Mouse (Mus musculus): ENCODE data around the gene Cda. TPM values are rescaled to one million over a fixed set of nuclear protein-coding genes. Genes with fewer than 3 reads are reported as not detected.

Cda gene
- polyA plus RNA-seq, 1 experiment from 2014 or later, result 6.5 TPM

GRCm38 (mm10) chr4:138395087-138395970 is 27.5 kb upstream of the Cda start:
- WGBS, result under 1% methylated on average over 100 of the region's 103 CpGs
- H3K36me3 ChIP-seq, result no peaks in the 10 kb centered on the region
- peak overlapping the region; percentile 50 for H3K27ac ChIP-seq (replicated peaks)
- peaks cover 36% of the 10 kb centered on the region for H3K4me1 ChIP-seq (replicated peaks)
- peaks cover 82% of the 10 kb centered on the region for H3K27me3 ChIP-seq
- H3K9ac ChIP-seq, result peak overlapping the region; percentile 60
- H3K4me2 ChIP-seq, result peak overlapping the region; percentile 94
- ATAC-seq (ENCODE audit: low FRiP score, low read depth), result peak; percentile 49; the same call in 1 of the 2 replicates
- H3K9me3 ChIP-seq, result no peaks in the 10 kb centered on the region
- peak overlapping the region; percentile 57 for H3K4me3 ChIP-seq

- peak overlapping the region; percentile 94 for H3K4me2 ChIP-seq
- no peak overlapping the region for H3K9ac ChIP-seq
- no peak for ATAC-seq (ENCODE audit: low FRiP score, low read depth)
These were observed 25.9 kb upstream of the Cda start for GRCm38 (mm10) chr4:138393703-138394102.

GRCm38 (mm10) chr4:138383789-138384188 is 16.0 kb upstream of the Cda start:
- H3K27me3 ChIP-seq, result no peaks in the 10 kb centered on the region
- no peak overlapping the region for H3K27ac ChIP-seq (replicated peaks)
- no peak for ATAC-seq (ENCODE audit: low FRiP score, low read depth)
- no peak overlapping the region for H3K4me3 ChIP-seq
- no peak overlapping the region for H3K4me2 ChIP-seq
- H3K4me1 ChIP-seq (replicated peaks), result peaks cover 16% of the 10 kb centered on the region
- no peaks in the 10 kb centered on the region for H3K36me3 ChIP-seq
- no peak overlapping the region for H3K9ac ChIP-seq
- WGBS, result 66% methylated on average over 4 of the region's 4 CpGs
- H3K9me3 ChIP-seq, result no peaks in the 10 kb centered on the region

More at GRCm38 (mm10) chr4:138393703-138394102, 25.9 kb upstream of the Cda start:
- WGBS, result 66% methylated on average over 7 of the region's 7 CpGs
- Histone ChIP-seq H3K9me3 (no peaks in the 10 kb centered on the region), H3K4me1 (replicated peaks) (peaks cover 36% of the 10 kb centered on the region), H3K27ac (replicated peaks) (no peak overlapping the region), H3K36me3 (no peaks in the 10 kb centered on the region), H3K4me3 (peak overlapping the region; percentile 57), H3K27me3 (peaks cover 73% of the 10 kb centered on the region)

- H3K27ac ChIP-seq (replicated peaks), result no peak overlapping the region
- no peak overlapping the region for H3K9ac ChIP-seq
- peaks cover 16% of the 10 kb centered on the region for H3K4me1 ChIP-seq (replicated peaks)
- no peak overlapping the region for H3K4me3 ChIP-seq
- no peaks in the 10 kb centered on the region for H3K36me3 ChIP-seq
- no peak overlapping the region for H3K4me2 ChIP-seq
- H3K9me3 ChIP-seq, result no peaks in the 10 kb centered on the region
- WGBS, result 77% methylated on average over 6 of the region's 6 CpGs
- no peak for ATAC-seq (ENCODE audit: low FRiP score, low read depth)
- no peaks in the 10 kb centered on the region for H3K27me3 ChIP-seq
These were observed 14.7 kb upstream of the Cda start for GRCm38 (mm10) chr4:138382462-138382861.

GRCm38 (mm10) chr4:138380132-138380689 is 12.4 kb upstream of the Cda start:
- no peaks in the 10 kb centered on the region for H3K36me3 ChIP-seq
- ATAC-seq (ENCODE audit: low FRiP score, low read depth), result peak; percentile 60; the same call in 1 of the 2 replicates
- 0 out of 2 replicates have a peak overlapping the region, but pooled peaks have one; percentile 43 for H3K27ac ChIP-seq (replicated peaks)
- 31% methylated on average over 10 of the region's 10 CpGs for WGBS
- H3K9me3 ChIP-seq, result no peaks in the 10 kb centered on the region
- peaks cover 16% of the 10 kb centered on the region for H3K4me1 ChIP-seq (replicated peaks)
- H3K27me3 ChIP-seq, result no peaks in the 10 kb centered on the region
- no peak overlapping the region for H3K4me3 ChIP-seq
- no peak overlapping the region for H3K4me2 ChIP-seq
- no peak overlapping the region for H3K9ac ChIP-seq

GRCm38 (mm10) chr4:138379091-138379840 is 11.5 kb upstream of the Cda start:
- Histone ChIP-seq H3K4me3 (no peak overlapping the region), H3K9me3 (no peaks in the 10 kb centered on the region), H3K4me2 (peak overlapping the region; percentile 23), H3K36me3 (no peaks in the 10 kb centered on the region), H3K27me3 (no peaks in the 10 kb centered on the region), H3K27ac (replicated peaks) (peak overlapping the region; percentile 43; the same call in 1 of the 2 replicates), H3K4me1 (replicated peaks) (peaks cover 16% of the 10 kb centered on the region), H3K9ac (no peak overlapping the region)
- 31% methylated on average over 14 of the region's 14 CpGs for WGBS
- peak; percentile 55; the same call in 1 of the 2 replicates for ATAC-seq (ENCODE audit: low FRiP score, low read depth)

- H3K36me3 ChIP-seq, result no peaks in the 10 kb centered on the region
- peaks cover 16% of the 10 kb centered on the region for H3K4me1 ChIP-seq (replicated peaks)
- 50% methylated on average over 6 of the region's 6 CpGs for WGBS
- H3K4me2 ChIP-seq, result no peak overlapping the region
- H3K27me3 ChIP-seq, result no peaks in the 10 kb centered on the region
- no peak overlapping the region for H3K9ac ChIP-seq
- H3K4me3 ChIP-seq, result no peak overlapping the region
- ATAC-seq (ENCODE audit: low FRiP score, low read depth), result no peak
- no peaks in the 10 kb centered on the region for H3K9me3 ChIP-seq
- no peak overlapping the region for H3K27ac ChIP-seq (replicated peaks)
These were observed 9.7 kb upstream of the Cda start for GRCm38 (mm10) chr4:138377526-138377925.

GRCm38 (mm10) chr4:138375117-138375516 is 7.3 kb upstream of the Cda start:
- H3K9me3 ChIP-seq, result no peaks in the 10 kb centered on the region
- 91% methylated on average over 3 of the region's 3 CpGs for WGBS
- no peak for ATAC-seq (ENCODE audit: low FRiP score, low read depth)
- H3K27me3 ChIP-seq, result no peaks in the 10 kb centered on the region
- no peaks in the 10 kb centered on the region for H3K36me3 ChIP-seq
- no peak overlapping the region for H3K4me2 ChIP-seq
- no peak overlapping the region for H3K4me3 ChIP-seq
- H3K27ac ChIP-seq (replicated peaks), result no peak overlapping the region
- H3K9ac ChIP-seq, result no peak overlapping the region
- H3K4me1 ChIP-seq (replicated peaks), result peaks cover 12% of the 10 kb centered on the region

GRCm38 (mm10) chr4:138370996-138371516 is 3.3 kb upstream of the Cda start:
- 85% methylated on average over 5 of the region's 5 CpGs for WGBS
- peaks cover 17% of the 10 kb centered on the region; the same call in 1 of the 2 replicates for H3K27me3 ChIP-seq
- H3K4me3 ChIP-seq, result no peak overlapping the region
- peaks cover 10% of the 10 kb centered on the region for H3K4me1 ChIP-seq (replicated peaks)
- no peak overlapping the region for H3K9ac ChIP-seq
- ATAC-seq (ENCODE audit: low FRiP score, low read depth), result no peak
- H3K9me3 ChIP-seq, result no peaks in the 10 kb centered on the region
- H3K4me2 ChIP-seq, result no peak overlapping the region
- H3K27ac ChIP-seq (replicated peaks), result no peak overlapping the region
- no peaks in the 10 kb centered on the region for H3K36me3 ChIP-seq

GRCm38 (mm10) chr4:138368498-138369260 is 887 bp upstream of the Cda start:
- no peak overlapping the region for H3K27ac ChIP-seq (replicated peaks)
- H3K4me1 ChIP-seq (replicated peaks), result peaks cover 10% of the 10 kb centered on the region
- ATAC-seq (ENCODE audit: low FRiP score, low read depth), result no peak
- no peak overlapping the region for H3K9ac ChIP-seq
- no peaks in the 10 kb centered on the region for H3K36me3 ChIP-seq
- no peaks in the 10 kb centered on the region for H3K9me3 ChIP-seq
- no peak overlapping the region for H3K4me3 ChIP-seq
- WGBS, result 82% methylated on average over 12 of the region's 12 CpGs
- H3K27me3 ChIP-seq, result peaks cover 17% of the 10 kb centered on the region; the same call in 1 of the 2 replicates
- no peak overlapping the region for H3K4me2 ChIP-seq

GRCm38 (mm10) chr4:138366561-138366960 is 1.2 kb downstream of the Cda start:
- no peak overlapping the region for H3K9ac ChIP-seq
- H3K36me3 ChIP-seq, result no peaks in the 10 kb centered on the region
- H3K27me3 ChIP-seq, result peaks cover 17% of the 10 kb centered on the region; the same call in 1 of the 2 replicates
- H3K9me3 ChIP-seq, result no peaks in the 10 kb centered on the region
- peaks cover 16% of the 10 kb centered on the region for H3K4me1 ChIP-seq (replicated peaks)
- 87% methylated on average over 2 of the region's 2 CpGs for WGBS
- H3K4me3 ChIP-seq, result no peak overlapping the region
- H3K27ac ChIP-seq (replicated peaks), result no peak overlapping the region
- H3K4me2 ChIP-seq, result no peak overlapping the region
- ATAC-seq (ENCODE audit: low FRiP score, low read depth), result no peak
